In genomic region chr12:105963012-105963572, GRCm38 (mm10) we compare ENCODE assay signal across 8 mouse cellular contexts. TPM values are rescaled to one million over a fixed set of nuclear protein-coding genes. Genes with fewer than 3 reads are reported as not detected.
DNase-seq lines count a peak whose midpoint lies in the region; ATAC-seq and TF ChIP-seq lines count a peak whose summit lies in the region.

No protein-coding gene starts in this region.

- no peak overlapping the region for H3K27ac ChIP-seq in hindbrain, postnatal 0 days
- no peak overlapping the region for H3K27ac ChIP-seq in lung, embryonic 15.5 days

- no peaks in the 10 kb centered on the region for H3K9me3 ChIP-seq in erythroblast, embryonic 14.5 days (ENCODE audit: control insufficient read depth, low read length)
- no peaks in the 10 kb centered on the region for H3K9me3 ChIP-seq in hindbrain, postnatal 0 days (ENCODE audit: low read length)
- H3K9me3 ChIP-seq in lung, embryonic 15.5 days, result no peaks in the 10 kb centered on the region

- peak overlapping the region; percentile 62 for H3K4me3 ChIP-seq in erythroblast, embryonic 14.5 days (replicated peaks)
- peak overlapping the region; percentile 35 for H3K4me3 ChIP-seq in hindbrain, postnatal 0 days (ENCODE audit: low read length)
- peak overlapping the region; percentile 50 for H3K4me3 ChIP-seq in lung, embryonic 15.5 days

- peak overlapping the region; percentile 68 for H3K4me2 ChIP-seq in hindbrain, postnatal 0 days (ENCODE audit: low read depth, low read length)
- H3K4me2 ChIP-seq in lung, embryonic 15.5 days, result peak overlapping the region; percentile 95

- ATAC-seq in frontal cortex, adult (ENCODE audit: low TSS enrichment), result peak; percentile 5; the same call in 1 of the 2 replicates
- ATAC-seq in CD4-positive, CD25-positive, alpha-beta regulatory T cell, adult 4 months, result peak; percentile 58
- peak; percentile 52 for ATAC-seq in hindbrain, postnatal 0 days
- peak; percentile 68 for ATAC-seq in lung, embryonic 15.5 days (ENCODE audit: borderline replicate concordance, extremely low read depth, low FRiP score, low TSS enrichment)

- H3K4me1 ChIP-seq in erythroblast, embryonic 14.5 days (ENCODE audit: control insufficient read depth), result peaks cover 15% of the 10 kb centered on the region
- no peaks in the 10 kb centered on the region for H3K4me1 ChIP-seq in hindbrain, postnatal 0 days (ENCODE audit: insufficient read depth, low read length)
- peaks cover 4% of the 10 kb centered on the region for H3K4me1 ChIP-seq in lung, embryonic 15.5 days

- TF ChIP-seq CTCF in hindbrain, postnatal 0 days (IDR thresholded peaks at IDR 0.05; ENCODE audit: low read depth), result no peak

- DNase-seq in frontal cortex, postnatal 14 days (ENCODE audit: low spot score in 2 of 2), result no peak
- no peak for DNase-seq in hindbrain, postnatal 0 days (ENCODE audit: low spot score)
- peak; percentile 12 for DNase-seq in spleen, adult 12 weeks (ENCODE audit: low spot score)
- no peak for DNase-seq in retina, postnatal 1 day

- peak overlapping the region; percentile 33; the same call in 1 of the 2 replicates for H3K9ac ChIP-seq in hindbrain, postnatal 0 days (replicated peaks; ENCODE audit: low read length)
- H3K9ac ChIP-seq in lung, embryonic 15.5 days, result peak overlapping the region; percentile 35

- H3K36me3 ChIP-seq in erythroblast, embryonic 14.5 days (ENCODE audit: control insufficient read depth), result no peaks in the 10 kb centered on the region
- H3K36me3 ChIP-seq in hindbrain, postnatal 0 days (ENCODE audit: insufficient read depth, low read length), result no peaks in the 10 kb centered on the region
- no peaks in the 10 kb centered on the region for H3K36me3 ChIP-seq in lung, embryonic 15.5 days

- H3K27me3 ChIP-seq in erythroblast, embryonic 14.5 days (ENCODE audit: control insufficient read depth), result peaks cover 94% of the 10 kb centered on the region
- 0 out of 2 replicates have a peak, but pooled peaks cover 5% of the 10 kb centered on the region for H3K27me3 ChIP-seq in hindbrain, postnatal 0 days (ENCODE audit: insufficient read depth, low read length)
- H3K27me3 ChIP-seq in lung, embryonic 15.5 days, result peaks cover 28% of the 10 kb centered on the region

- WGBS in hindbrain, postnatal 0 days, result 3% methylated on average over 30 of the region's 30 CpGs
- 3% methylated on average over 30 of the region's 30 CpGs for WGBS in lung, embryonic 15.5 days

RNA-seq across cellular contexts. Expression of gene Vrk1, which starts 46.9 kb away (rescaled TPM):
- polyA plus RNA-seq in CD4-positive, CD25-positive, alpha-beta regulatory T cell, adult 4 months (2017; shearing (Covaris generic)), result 100 to 1,000 TPM; 135 to 144 TPM
- 5.3 and 6.7 TPM in 2 replicates for polyA plus RNA-seq in erythroblast, embryonic 14.5 days (2012)
- 13.5 and 17.7 TPM in 2 replicates for total RNA-seq in hindbrain, postnatal 0 days (2014; rRNA removed)
- polyA plus RNA-seq in hindbrain, postnatal 0 days (2015; fragmentation: Nextera tagmentation; extraction: Ambion mirVana), result 32.0 and 35.8 TPM in 2 replicates
- polyA plus RNA-seq in lung, embryonic 15.5 days (2015; fragmentation: Nextera tagmentation; extraction: Ambion mirVana), result 76.3 and 80.6 TPM in 2 replicates

Comparison
In these comparisons a context has a peak if more than half of its experiments do, and no peak if none do; other contexts are left out.
1. ATAC-seq: peak in every context shown above with its lines; median percentile 68 in lung, embryonic 15.5 days; 58 in CD4-positive, CD25-positive, alpha-beta regulatory T cell, adult 4 months; 52 in hindbrain, postnatal 0 days; 5 in frontal cortex, adult.